Mouse (Mus musculus) spleen, adult 2 months (tissue): Measurements from ENCODE around the gene Serpina3n. TPM values are rescaled to one million over a fixed set of nuclear protein-coding genes. Genes with fewer than 3 reads are reported as not detected.
"Not testable (repeated sequence)": the region's sequence is repeated elsewhere in the genome, so short reads cannot be mapped to it uniquely, and the experiment has no call there.

Experiments used
- DNase-seq, 2 experiments: peaks; one replicate each; pipeline versions ENCODE4 v3.0.0 to v3.0.0-alpha.2; 2012 to 2021; ENCODE audit warnings: low spot score in 2 of 2, low read depth in 1 of 2
- H3K27ac ChIP-seq: fragments of 200-500 bp; 2 replicates; pipeline ENCODE4 v1.5.1; 2012; ENCODE audit warnings: low read length, inconsistent platforms; ENCODE audit not compliant: insufficient read depth
- H3K27me3 ChIP-seq: fragments of 200-500 bp; 2 replicates; pipeline ENCODE4 v1.6.1; 2012; ENCODE audit warnings: mild to moderate bottlenecking, moderate library complexity, low read length, inconsistent platforms; ENCODE audit not compliant: control insufficient read depth, insufficient read depth
- H3K36me3 ChIP-seq: fragments of 200-500 bp; 2 replicates; pipeline ENCODE4 v1.6.1; 2012; ENCODE audit warnings: mild to moderate bottlenecking, low read length, inconsistent platforms; ENCODE audit not compliant: control insufficient read depth, insufficient read depth
- H3K4me1 ChIP-seq: fragments of 200-500 bp; 2 replicates; pipeline ENCODE4 v1.6.1; 2011; ENCODE audit warnings: inconsistent platforms; ENCODE audit not compliant: control insufficient read depth, insufficient read depth, insufficient read length
- H3K4me3 ChIP-seq: fragments of 200-500 bp; 2 replicates; pipeline ENCODE4 v1.5.1; 2011; ENCODE audit warnings: mild to moderate bottlenecking, inconsistent platforms; ENCODE audit not compliant: insufficient read depth, insufficient read length; ENCODE audit errors: extremely low read depth
- CTCF ChIP-seq: fragments of 200-500 bp; IDR thresholded peaks from 2 replicates; pipeline ENCODE4 v1.5.1; 2011; ENCODE audit warnings: mild to moderate bottlenecking, inconsistent platforms; ENCODE audit not compliant: insufficient read depth, insufficient read length, insufficient replicate concordance; ENCODE audit errors: extremely low read depth
- POLR2A ChIP-seq: fragments of 200-500 bp; IDR thresholded peaks from 2 replicates; pipeline ENCODE4 v1.6.1; 2011; ENCODE audit warnings: low read depth, low read length, inconsistent platforms
- WGBS: fragments of 180-500 bp; shearing (Covaris S2); methylation state at CpG from one replicate; pipeline ENCODE4 v1.1.7; 2018; 5-methylcytosine and 5-hydroxymethylcytosine counted together
- polyA plus RNA-seq: library from polyadenylated mRNA; depleted of rRNA; stranded (reverse); fragments of >200 nt; gene quantifications from 2 replicates; pipeline ENCODE4 v1.2.3, GENCODE M21; 2012; rRNA removed

Serpina3n gene
- 15.9 and 31.8 TPM in 2 replicates for polyA plus RNA-seq

DNA sequence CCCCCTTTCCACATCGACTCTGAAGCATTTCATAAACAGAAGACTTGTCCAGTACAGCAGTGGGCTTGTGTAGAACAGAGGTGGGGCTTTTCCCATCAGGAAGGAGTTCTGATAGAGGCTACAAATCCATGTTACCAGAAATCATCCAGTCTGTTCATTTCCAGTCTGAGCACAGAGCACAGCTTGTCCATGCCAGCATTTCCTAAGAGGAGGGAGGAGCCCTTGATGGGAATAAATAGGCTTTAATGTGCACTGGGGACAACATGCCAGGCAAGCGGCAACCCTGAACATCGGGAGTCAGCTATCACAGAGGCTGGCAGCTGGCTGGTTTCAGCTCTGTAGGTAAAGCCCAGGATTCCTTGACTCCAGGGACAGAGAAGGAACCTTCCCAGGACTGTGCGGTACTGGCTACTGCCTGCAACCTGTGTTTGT lies at the start of gene Serpina3n:
Gene Serpina3n, plus strand, starts transcription at position 276 of the 432 bp plus-strand sequence.
- Histone ChIP-seq H3K4me3 (no peak within 1 kb of the TSS), H3K27me3 (no peaks in the 10 kb centered on the region), H3K27ac (no peak within 1 kb of the TSS), H3K4me1 (no peaks in the 10 kb centered on the region), H3K36me3 (no peaks in the 10 kb centered on the region)
- TF ChIP-seq POLR2A = no peak
- TF ChIP-seq CTCF = no peak
- DNase-seq = no peak
- WGBS = 78% methylated on average over 4 of the region's 4 CpGs

DNA sequence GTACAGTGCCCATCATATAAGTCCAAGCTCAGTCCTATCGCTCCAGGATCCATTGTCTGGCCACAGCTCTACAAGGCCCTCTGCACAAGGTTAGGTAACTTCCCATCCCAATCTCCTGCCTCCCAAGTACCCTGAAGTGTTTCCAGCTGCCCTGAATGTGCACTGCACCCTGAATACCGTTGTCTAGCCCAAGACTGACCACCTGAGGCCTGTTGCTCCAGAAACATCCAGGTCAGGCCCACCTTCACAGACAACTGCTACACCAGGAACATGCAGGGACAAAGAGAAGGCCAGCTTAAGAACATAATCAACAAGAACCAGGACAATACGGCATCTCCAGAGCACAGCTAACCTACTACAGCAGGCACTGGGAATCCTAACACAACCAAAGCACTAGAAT lies 36.5 kb upstream of the Serpina3n start:
- WGBS = 81% methylated on average over 3 of the region's 3 CpGs
- no peak for DNase-seq
- Histone ChIP-seq H3K36me3 (no peaks in the 10 kb centered on the region), H3K27ac (no peak overlapping the region), H3K4me1 (no peaks in the 10 kb centered on the region), H3K27me3 (no peaks in the 10 kb centered on the region), H3K4me3 (no peak overlapping the region)
- TF ChIP-seq CTCF (no peak), POLR2A (no peak)

DNA sequence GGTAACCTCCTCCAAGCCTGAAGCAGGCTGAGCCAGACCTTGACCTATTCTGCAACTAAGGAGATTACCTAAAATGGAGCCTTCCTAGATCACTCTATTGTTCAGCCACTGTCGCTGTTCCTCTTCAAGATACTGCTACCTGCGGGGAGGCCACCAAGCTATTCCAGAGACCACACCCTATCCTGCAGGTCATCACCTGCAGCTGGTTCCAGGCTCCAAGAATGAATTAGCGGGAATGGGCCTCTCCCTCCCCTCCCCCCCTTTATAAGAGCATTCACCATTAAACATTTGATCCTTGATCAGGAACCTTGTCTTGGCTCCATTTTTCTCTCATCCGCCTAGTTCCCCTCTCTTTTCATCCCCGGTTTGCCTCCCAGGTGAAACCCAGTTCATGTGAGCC lies 29.4 kb upstream of the Serpina3n start:
- not testable (repeated sequence) for DNase-seq, H3K27ac ChIP-seq, H3K4me3 ChIP-seq, H3K36me3 ChIP-seq, H3K27me3 ChIP-seq, H3K4me1 ChIP-seq
- 82% methylated on average over 5 of the region's 5 CpGs for WGBS

GRCm38 (mm10) chr12:104378351-104378750 lies 28.2 kb upstream of the Serpina3n start:
- not testable (repeated sequence) for H3K27me3 ChIP-seq, H3K36me3 ChIP-seq, H3K4me1 ChIP-seq, H3K27ac ChIP-seq, H3K4me3 ChIP-seq, DNase-seq
- 95% methylated on average over 2 of the region's 2 CpGs for WGBS

DNA sequence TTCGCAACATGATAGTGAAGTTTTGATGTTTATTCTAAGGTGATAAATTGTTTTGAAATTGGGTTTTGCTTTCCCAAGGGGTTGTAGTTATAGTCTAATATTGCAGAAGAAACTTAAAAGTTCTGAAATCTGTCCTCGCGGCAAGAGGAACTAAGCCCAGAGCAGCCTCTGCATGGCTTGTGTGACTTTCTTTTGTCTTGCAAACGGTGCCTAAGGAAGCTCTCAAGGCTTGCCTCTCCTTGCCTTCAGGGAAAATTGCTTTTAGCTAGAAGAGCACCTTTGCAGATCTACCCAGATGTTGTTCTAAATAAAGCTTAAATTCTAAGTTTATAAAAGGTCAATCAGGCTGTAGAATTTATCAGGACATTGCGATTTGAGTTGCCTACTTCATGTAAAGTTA lies 27.7 kb upstream of the Serpina3n start:
- not testable (repeated sequence) for H3K4me3 ChIP-seq, H3K27me3 ChIP-seq, H3K4me1 ChIP-seq, H3K27ac ChIP-seq, DNase-seq, H3K36me3 ChIP-seq
- 65% methylated on average over 5 of the region's 5 CpGs for WGBS

DNA sequence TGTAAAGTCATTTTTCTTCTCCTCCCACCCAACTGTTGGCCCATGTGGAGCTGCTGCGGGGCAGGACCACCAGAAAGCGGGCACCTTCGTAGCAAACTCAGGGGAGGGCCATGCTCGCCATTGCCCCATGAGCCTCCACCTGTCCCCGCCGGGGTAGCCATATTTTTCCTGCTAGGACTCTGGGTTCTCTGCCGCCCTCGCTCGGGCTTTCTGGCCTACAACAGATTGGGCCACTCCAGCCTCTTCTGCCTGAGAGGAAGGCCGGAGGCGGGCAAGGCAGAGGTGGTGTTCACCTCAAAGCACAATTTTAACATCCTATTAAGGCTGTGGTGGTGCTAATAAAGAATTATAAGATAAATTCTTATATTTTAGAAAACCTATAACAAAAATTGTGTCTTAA lies 26.7 kb upstream of the Serpina3n start:
- Histone ChIP-seq H3K4me3 (no peak overlapping the region), H3K27me3 (no peaks in the 10 kb centered on the region), H3K4me1 (no peaks in the 10 kb centered on the region), H3K36me3 (no peaks in the 10 kb centered on the region), H3K27ac (no peak overlapping the region)
- no peak for DNase-seq
- no peak for TF ChIP-seq CTCF
- TF ChIP-seq POLR2A = no peak
- 94% methylated on average over 11 of the region's 11 CpGs for WGBS

DNA sequence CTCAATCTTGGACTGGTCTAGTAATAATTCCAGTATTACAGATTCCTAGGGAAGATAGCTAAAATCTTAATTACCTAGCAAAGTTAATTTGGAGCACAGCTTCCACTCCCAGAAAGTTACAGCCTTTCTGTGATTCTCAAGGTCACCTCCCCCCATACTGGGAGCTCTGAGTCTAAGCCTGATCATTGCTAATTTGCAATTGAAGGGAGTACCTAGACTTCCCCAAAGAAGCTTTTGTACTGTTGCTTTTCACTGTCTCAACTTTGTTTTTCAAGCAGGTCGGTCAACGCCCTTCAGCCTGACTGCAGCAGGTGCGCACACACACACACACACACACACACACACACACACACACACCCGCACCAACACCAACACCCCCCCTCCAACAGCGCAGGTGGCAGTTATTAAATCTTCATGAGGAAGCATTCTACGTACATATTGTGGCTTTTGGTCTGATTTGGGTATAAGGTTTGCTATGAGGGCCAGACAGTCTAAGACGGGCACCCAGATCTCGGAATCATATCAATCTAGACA lies 25.4 kb upstream of the Serpina3n start:
- DNase-seq, H3K36me3 ChIP-seq, H3K4me1 ChIP-seq, H3K27ac ChIP-seq, H3K4me3 ChIP-seq, H3K27me3 ChIP-seq: not testable (repeated sequence)
- WGBS = 90% methylated on average over 8 of the region's 8 CpGs

- not testable (repeated sequence) for H3K27me3 ChIP-seq, H3K4me3 ChIP-seq, DNase-seq, H3K27ac ChIP-seq, H3K36me3 ChIP-seq, H3K4me1 ChIP-seq
Measured at GRCm38 (mm10) chr12:104385987-104386386, 20.5 kb upstream of the Serpina3n start.

DNA sequence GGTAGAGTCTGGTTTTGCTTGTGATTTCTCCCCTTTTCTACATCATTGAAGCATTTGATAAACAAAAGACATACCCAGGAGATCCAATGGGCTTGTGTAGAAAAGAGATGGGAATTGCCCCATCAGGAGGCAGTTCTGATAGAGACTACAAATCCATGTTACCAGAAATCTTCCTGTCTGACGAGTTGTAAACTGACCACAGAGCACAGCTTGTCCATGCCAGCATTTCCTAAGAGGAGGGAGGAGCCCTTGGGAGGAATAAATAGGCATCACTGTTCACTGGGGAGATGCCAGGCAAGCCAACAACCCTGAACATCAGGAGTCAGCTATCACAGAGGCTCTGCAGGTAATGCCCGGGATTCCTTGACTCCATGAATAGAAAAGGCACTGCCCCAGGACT lies 19.7 kb upstream of the Serpina3n start:
- WGBS = 69% methylated on average over 2 of the region's 2 CpGs
- not testable (repeated sequence) for H3K27me3 ChIP-seq, H3K4me1 ChIP-seq, DNase-seq, H3K4me3 ChIP-seq, H3K36me3 ChIP-seq, H3K27ac ChIP-seq
